Mouse (Mus musculus) megakaryocyte-erythroid progenitor cell, adult 5-6 weeks (primary cell): Measurements from ENCODE around the gene Srf. TPM values are rescaled to one million over a fixed set of nuclear protein-coding genes. Genes with fewer than 3 reads are reported as not detected.

Experiments
- ATAC-seq: replicated peaks from 2 replicates; pipeline ENCODE4 v1.8.0; 2016; ENCODE audit warnings: mild to moderate bottlenecking, inconsistent platforms; ENCODE audit not compliant: severe bottlenecking, poor library complexity, low FRiP score, low TSS enrichment
- total RNA-seq, 2 experiments: library from RNA; stranded (forward) in 1 of 2; stranded (reverse) in 1 of 2; fragments of 200-1000, 215-1000 nt in 1 of 2; fragments of >200 nt in 1 of 2; fragmentation: Nextera tagmentation in 1 of 2; gene quantifications; 2 replicates each; pipeline ENCODE4 v1.2.3; 2014 to 2017

Gene Srf
- total RNA-seq (2014; fragmentation: Nextera tagmentation) (26.2 and 44.3 TPM in 2 replicates), total RNA-seq (2017) (19.3 and 20.5 TPM in 2 replicates)

DNA sequence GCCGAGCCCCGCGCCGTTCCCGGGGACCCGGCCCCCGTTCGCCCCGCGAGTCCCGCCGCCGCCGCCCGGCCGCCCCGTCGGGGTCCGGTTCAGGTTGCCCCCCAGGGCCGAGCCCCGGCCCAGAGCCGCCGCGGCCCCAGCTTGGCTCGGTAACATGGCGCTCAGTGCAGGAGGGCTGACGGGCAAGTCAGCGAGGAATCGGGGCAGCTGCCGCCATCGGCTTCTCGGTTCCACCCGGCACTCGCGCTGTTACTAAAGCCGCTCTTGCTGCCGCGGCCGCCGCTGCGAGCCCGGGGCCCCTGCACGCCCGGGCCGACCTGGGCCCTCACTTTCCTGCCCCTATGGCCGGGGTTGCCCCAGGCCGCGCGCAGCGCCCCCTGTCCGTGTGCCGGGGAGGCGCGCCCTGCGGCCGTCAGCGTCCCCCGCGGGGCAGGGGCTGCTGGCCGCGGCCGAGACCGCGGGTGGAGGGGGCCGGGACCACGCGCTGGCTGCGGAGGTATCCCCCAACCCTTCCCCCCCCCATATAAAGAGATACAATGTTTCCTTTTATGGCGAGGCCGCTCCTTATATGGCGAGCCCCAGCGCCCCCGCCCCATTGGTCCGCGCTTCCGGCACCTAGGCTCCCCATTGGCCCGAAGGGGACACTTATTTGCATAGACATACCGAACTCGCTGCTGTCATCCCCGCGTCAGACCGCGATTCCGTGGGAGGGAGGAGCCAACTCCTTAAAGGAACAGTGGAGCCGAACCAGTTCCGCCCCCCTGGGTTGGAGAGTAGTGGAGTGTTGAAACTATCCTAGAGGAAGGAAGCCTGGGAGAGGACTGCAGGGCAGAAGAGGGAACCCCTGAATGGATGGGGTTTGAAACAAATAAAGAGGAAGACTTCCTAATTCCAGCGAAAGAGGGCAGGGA is at the start of gene Srf:
Gene Srf (minus strand): TSS at position 503 of the 911 bp plus-strand sequence.
- peak; percentile 95 for ATAC-seq

DNA sequence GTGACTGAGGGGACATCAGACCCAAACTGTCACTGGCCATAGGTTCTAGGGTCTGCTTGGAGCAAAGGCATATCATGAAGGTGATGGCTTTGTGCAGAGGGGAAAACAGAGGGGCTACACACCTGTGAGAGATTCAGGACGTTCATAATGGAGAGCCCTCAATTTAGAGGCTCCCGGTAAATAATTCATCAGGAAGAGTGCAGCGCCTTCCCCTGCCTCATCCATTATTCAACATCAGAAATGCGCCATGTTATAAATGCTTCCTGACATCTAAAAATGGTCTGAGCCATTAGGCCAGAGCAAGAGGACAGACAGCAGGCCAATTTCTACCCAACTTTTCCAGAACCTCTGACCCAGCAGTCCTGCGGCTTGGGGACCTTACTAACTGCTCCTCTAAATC is 49.2 kb upstream of the Srf start:
- no peak for ATAC-seq

DNA sequence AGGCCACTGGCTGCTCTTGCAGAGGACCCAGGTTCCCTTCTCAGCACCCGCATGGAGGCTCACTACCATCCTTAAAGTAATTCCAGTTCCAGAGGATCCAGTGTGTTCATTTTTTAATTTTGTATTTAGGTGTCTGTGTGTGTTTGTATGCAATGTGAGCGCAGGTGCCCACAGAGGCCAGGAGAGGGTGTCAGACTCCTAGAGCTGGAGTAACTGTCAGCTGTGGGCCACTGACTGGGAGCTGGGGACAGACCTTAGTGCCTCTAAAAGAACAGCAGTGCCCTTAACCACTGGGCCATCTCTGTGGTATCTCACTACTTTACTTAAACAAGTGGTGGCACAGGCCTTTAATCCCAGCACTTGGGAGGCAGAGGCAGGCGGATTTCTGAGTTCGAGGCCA is 47.3 kb upstream of the Srf start:
- no peak for ATAC-seq

DNA sequence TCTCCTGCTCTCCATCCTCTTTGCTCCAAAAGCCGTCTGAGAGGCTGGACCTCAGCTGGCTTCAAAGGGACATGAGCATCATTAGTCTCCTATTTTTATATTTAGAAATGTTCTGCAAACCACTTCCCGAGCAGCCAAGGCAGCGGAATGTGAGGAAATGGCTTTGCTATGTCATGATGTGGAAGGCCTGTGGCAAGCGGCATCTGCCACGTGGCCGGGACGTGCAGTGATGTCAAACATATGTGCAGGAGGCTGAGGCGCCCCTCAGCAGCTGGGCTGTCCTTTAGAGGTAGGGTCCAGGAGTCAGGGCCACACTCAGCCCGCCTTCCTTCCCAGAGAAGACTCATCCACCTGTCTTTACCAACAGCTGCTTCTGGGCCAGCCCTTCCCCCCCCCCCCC is 46.2 kb upstream of the Srf start:
- no peak for ATAC-seq

DNA sequence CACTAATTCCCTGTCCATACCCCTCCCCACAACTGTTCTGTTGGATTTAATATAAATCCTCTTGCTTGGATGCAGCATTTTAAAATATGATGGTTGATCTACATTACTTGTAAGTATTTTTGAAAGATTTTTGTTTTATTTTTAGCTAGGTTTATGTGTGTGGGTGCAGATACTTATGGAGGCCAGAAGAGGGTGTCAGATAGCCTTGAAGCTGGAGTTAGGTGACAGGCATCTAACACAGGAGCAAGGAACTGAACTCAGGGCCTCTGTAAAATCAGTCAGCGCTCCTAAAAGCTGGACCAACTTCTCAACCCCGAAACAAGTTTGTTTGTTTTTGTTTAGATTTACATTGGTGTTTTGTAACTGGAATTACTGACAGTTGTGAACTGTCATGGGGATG is 44.6 kb upstream of the Srf start:
- no peak for ATAC-seq

DNA sequence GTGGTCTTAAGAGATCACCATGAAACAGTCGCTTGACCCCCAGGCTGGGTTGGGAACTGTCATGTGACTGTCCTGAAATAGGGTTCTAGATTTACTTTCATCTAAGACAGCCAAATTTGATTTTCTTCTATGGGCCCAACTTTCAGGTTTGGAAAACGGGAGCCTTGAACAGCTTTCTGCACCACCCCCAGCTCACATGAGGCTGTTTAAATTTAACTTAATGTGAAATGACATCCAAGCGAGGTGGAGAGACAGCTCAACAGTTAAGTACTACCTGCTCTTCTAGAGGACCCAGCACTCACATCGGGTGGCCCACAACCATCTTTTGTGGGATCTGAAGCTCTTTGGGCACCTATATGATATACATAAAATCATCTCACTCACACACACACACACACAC is 43.0 kb upstream of the Srf start:
- ATAC-seq, result no peak

DNA sequence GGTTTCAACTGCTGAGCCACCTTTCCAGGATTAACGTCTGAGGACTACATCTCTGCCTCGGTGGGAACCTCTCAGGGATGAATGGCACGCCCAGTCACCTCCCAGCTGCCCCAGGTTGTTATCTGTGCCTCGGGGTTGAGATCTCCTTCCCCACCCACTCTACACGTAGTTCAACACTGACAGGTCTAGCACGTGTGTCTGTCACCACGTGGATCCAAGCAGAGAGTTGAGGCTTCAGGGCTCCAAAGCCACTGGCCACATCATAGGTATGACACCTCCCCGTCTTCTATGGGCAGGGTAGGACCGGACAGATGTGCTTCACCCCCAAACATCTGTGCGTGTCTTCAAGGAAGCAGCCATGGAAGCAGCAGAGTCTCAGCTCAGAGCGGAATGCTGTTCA is 42.0 kb upstream of the Srf start:
- ATAC-seq, result no peak

DNA sequence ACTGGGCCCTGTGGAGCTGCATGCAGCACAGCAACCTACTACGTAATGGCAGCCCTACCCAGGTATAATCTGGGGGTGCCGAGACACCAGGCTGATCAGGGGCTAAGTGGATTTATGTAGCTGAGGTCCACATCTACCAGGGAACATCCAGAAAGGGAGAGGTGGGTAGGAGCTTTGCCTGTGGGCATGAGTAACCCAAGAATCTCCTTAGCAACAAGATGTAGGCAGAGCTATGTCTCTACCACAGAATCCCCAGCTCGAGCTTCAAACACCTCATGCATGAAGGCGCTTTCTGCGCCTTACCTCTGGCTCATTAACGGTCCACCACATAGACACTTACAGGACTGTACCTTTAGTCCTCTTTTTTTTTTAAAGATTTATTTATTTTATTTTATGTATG is 39.4 kb upstream of the Srf start:
- no peak for ATAC-seq

DNA sequence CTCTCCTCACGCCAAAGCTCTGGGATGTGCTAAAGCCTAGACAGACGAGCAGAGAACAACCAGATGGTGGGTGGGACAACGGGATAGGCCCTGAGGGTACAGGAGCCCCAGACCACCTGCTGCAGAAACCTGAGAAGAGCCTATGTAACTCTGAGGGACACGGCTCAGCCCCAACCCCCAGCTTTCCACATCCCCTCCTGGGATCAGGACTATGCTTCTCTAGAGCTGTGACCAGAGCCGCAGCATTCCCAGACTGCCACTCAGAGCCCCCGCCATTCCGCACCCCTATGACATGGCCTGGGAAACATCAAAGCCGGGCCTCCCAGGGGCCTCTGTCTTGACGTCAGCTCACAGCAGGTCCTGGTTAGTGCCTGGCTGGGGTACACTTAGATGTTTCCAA is 38.6 kb upstream of the Srf start:
- no peak for ATAC-seq

DNA sequence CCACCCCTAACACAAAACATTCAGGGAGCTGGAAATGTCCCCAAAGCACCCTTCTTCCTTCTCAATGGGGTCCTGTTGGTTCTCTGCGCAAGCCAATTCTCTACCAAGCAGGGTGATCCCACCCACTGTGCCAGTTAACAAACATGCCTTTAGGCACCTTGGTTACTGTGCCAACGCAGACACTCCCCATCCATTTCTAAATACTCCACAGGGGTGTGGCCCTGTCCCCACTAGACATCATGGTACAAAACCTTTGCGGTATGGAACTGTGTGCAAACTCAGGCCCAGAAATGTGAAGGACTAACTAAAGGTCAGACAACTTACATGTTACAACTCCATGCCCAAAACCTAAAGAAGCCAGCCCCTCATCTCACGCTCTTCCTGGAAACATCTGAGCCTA is 37.1 kb upstream of the Srf start:
- no peak for ATAC-seq

DNA sequence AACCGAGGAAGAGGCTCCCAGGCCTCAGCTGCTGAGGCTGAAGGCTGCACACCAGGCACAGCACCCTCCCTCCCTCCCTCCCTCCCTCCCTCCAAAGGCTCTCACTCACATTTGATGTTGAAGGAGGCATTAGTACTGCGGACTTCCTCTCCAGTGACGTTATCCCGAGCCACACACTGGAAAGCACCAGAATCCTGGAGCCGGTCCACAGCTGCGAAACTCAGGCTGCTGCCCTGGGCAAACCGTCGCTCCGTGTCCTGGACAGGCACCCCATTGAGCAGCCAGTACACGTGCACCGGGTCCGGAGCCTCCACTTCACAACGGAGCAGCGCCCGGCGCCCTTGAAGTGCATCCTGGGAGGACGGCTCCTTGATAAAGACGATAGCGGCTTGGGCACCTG is 35.4 kb upstream of the Srf start:
- no peak for ATAC-seq

DNA sequence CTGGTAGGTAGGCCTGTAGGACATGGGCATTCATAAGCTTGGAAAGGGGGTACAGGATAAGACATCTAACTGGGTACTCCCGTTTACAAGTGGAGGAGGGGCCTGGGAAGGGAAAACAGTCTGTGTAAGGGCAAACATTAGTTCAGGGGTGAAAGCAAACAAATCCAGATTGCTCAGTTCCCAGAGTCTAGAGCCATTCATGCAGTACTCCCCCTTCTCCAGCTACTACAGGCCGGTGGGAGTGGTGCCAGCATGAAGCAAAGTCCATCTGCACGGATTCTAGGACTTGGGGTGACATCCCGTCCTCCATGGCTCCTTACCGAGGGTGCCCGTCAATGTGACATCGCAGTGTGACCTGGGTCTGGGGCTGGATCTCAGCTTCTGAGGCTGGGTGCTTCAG is 34.5 kb upstream of the Srf start:
- no peak for ATAC-seq

DNA sequence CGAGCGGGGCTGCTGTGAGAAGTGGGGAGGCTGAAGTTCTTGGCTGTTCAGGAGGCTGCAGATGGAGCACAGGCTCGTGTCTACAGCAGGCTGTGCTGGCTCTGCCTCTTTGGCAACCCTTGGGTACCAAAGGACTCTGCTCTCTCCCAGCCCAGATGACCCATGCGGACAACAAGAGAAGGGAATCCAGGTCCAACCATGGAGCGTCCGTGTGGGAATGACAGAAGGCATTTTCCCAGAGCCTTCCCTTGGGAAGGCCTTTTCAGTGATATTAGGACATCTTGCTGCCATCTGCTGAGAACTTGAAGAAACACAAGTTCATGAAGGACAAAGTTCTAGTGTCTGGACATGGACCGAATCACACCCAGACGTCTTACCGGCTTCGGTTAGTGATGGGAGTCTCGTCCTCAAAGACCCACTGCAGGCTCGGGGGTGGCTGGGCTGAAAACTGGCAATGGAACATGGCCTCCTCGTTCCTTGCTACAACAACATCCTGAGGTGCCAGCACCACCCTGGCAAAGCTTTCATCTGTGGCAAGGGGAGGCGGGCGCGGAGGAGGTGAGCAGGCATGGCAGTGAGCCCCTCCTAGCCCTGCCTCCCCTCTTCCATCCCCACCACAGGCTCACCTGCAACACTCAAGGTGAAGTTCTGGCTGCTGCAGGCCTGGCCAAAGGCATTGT is 33.8 kb upstream of the Srf start:
- no peak for ATAC-seq

DNA sequence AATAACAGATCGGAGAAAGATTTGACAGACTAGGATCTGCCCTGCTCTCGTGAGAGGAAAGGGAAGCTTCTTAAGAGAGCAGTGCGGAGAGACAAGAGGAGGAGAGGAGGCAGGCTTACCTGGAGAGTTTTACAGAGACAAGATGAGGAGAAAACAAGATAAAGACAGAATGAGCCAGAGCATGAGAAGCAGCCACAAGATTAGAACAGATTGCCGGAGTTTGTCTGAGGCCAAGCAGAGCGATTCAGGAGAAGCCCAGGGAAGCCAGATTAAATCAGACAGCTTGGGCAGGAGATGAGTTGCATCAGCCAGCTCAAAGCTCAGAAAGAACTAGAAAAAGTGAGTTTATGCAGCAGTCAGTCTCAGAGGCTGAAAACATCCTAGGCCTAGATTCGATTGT is 32.9 kb upstream of the Srf start:
- ATAC-seq, result no peak

DNA sequence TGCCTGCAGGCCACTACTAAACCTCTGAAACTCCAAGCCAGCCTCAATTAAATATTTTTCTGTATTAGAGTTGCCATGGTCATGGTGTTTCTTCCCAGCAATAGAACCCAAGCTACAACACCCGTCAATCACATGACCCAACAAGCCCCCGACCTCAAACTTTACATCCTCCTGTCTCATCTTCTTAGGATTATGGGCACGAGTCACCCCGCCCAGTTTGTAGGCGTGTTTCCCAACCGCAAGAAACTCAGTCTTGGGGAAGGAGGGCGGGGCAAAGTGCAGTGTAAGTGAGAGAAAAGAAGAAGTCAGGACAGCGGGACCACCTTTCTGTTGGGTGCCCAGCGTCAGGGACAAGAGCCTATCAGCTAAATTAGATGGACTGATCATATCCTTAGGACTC is 32.2 kb upstream of the Srf start:
- ATAC-seq, result peak; percentile 72; the same call in 1 of the 2 replicates

DNA sequence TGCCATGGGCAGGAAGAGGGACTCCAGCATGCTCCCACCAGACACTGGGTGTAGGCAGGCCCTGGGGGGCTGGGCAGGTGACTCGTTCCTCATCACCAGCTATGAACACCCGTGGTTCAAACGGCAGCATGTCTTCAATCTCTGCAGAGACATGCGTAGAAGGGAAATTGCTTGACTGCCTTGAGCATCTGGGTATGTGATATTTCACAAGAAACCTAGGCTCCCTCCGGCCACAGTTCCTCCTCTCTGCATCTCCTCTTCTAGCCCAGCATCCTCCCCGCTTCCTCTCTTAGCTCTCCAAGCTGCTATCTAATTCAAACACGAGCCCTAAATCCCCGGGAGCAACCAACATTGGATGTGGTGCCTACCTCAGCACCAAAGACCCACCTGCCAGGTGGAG is 30.4 kb upstream of the Srf start:
- ATAC-seq, result no peak

DNA sequence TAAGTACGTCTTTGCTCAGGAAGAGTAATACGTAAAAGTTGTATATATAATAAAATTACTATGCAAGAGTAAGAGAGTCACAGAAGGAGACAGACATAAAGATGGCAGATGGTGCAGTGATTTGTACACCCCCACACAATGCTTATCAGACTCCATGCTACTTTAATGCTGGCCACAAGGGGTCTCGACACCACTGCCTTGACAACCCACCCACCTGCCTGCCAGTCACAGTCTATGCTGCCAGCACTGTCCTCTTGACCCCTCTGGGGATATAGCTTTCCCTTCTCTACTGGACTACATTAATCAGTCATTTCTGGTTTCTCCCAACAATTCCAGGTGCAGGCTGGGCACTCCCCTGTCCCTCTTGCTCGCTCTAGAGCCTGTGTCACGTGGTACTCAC is 22.7 kb upstream of the Srf start:
- no peak for ATAC-seq

DNA sequence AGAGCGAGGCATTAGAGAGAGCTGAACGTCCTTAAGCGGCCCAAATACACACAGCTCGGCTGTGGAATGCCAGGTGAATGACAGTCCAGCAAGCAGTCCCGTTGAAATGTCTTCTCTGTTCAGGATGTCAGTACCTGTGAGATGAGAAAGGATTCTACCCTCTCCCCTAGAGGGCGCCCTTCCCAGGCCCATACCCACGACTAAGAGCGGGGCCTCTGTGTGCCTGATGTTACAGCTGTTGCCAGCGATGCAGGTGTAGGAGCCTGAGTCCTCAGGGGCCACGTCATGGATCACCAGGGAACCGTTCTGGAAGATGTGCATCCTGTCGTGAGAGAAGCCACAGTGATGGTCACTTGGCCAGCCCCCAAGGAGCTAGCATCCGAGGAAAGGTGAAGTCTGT is 20.1 kb upstream of the Srf start:
- peak; percentile 41; the same call in 1 of the 2 replicates for ATAC-seq

DNA sequence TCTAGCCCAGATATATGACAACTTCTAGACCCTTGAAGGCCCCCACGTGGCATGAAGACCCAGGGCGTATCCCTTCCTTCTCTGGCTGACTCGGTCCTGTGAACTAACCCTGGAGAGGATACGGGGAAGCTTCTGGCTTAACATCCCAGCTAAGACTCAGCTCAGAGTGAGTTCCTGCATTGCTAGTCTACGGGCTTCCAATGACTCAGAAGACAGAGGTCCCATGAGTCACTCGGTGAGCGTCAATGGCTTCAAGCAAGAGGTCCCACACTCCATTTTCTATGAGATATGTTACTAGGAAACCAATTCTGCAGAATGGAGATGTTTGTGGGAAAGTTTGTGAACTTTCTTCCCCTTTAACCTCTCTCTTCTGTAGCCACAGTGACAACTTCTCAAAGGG is 18.6 kb upstream of the Srf start:
- no peak for ATAC-seq

DNA sequence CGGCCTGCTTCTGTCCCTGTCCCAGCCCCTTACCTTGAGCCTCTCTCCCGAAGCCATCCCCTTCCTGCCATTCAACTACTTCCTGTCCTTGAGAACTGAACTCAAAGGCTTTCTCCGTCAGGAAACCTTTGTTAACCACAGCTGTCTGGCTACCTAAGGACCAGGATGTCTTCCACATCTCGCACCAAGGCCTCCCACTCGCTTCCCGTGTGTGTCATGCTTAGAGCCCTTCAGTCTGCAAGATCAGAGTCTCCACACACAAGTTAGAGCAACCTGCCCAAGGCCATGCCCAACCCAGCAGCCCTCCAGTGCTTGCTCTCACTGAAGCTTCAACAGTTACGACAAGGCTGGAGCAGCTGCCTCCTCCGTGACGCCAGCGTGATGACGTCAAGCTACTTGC is 15.0 kb upstream of the Srf start:
- ATAC-seq, result no peak

DNA sequence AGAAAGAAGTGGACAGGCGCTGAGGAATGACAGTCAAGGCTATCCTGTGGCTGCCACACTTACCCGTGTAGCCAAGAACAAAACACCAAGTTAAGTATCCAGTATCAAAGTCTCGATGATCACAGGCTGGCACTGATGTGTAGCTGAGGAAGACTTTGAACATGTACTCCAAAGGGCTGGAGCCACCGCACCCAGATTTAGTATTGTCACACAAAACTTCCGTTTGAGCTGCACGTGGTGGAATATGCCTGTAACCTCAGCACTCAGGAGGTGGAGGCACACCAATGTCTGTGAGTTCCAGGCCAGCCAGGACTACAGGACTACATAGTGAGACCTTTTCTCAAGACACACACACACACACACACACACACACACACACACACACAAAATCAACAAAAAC is 3.2 kb upstream of the Srf start:
- ATAC-seq, result no peak
